25 mouse cellular contexts compared by ENCODE assay signal in genomic region chr9:97950378-97951006, GRCm38 (mm10).
DNase-seq lines count a peak whose midpoint lies in the region; ATAC-seq and TF ChIP-seq lines count a peak whose summit lies in the region.
"Had no signal": no experiment of that assay in that cellular context is flagged by ENCODE, and none has a peak within 500 bp of the region (broad histone marks: within the 10 kb centered on the region; RNA-seq: fewer than 3 reads in every experiment).

No protein-coding gene starts in this region.

- WGBS in embryonic facial prominence, embryonic 14.5 days = 90% methylated on average over 6 of the region's 6 CpGs
- 94% methylated on average over 6 of the region's 6 CpGs for WGBS in embryonic facial prominence, embryonic 10.5 days
- WGBS in neural tube, embryonic 13.5 days = 53% methylated on average over 6 of the region's 6 CpGs
- 31% methylated on average over 6 of the region's 6 CpGs for WGBS in neural tube, embryonic 15.5 days
- WGBS in liver, postnatal 0 days (ENCODE audit: insufficient replicate concordance) = 76% methylated on average over 6 of the region's 6 CpGs

- no peak for TF ChIP-seq CTCF in liver, postnatal 0 days (IDR thresholded peaks at IDR 0.05; ENCODE audit: low read depth)

- H3K4me3 ChIP-seq in embryonic facial prominence, embryonic 14.5 days (ENCODE audit: low read depth, low read length) = no peak overlapping the region
- no peak overlapping the region for H3K4me3 ChIP-seq in embryonic facial prominence, embryonic 10.5 days
- H3K4me3 ChIP-seq in neural tube, embryonic 13.5 days = no peak overlapping the region
- no peak overlapping the region for H3K4me3 ChIP-seq in neural tube, embryonic 15.5 days (replicated peaks)
- no peak overlapping the region for H3K4me3 ChIP-seq in liver, postnatal 0 days (ENCODE audit: low read depth, low read length)
- H3K4me3 ChIP-seq: embryonic facial prominence, embryonic 13.5 days; forebrain, embryonic 10.5 days; forebrain, embryonic 12.5 days had no signal

- no peak overlapping the region for H3K4me2 ChIP-seq in embryonic facial prominence, embryonic 14.5 days (ENCODE audit: low read depth, low read length)
- H3K4me2 ChIP-seq in neural tube, embryonic 13.5 days = no peak overlapping the region
- H3K4me2 ChIP-seq in neural tube, embryonic 15.5 days = no peak overlapping the region
- no peak overlapping the region for H3K4me2 ChIP-seq in liver, postnatal 0 days (ENCODE audit: low read depth, low read length)
- H3K4me2 ChIP-seq: embryonic facial prominence, embryonic 13.5 days; forebrain, embryonic 12.5 days had no signal

- no peak overlapping the region for H3K27ac ChIP-seq in embryonic facial prominence, embryonic 14.5 days (replicated peaks; ENCODE audit: low read depth, low read length)
- H3K27ac ChIP-seq in embryonic facial prominence, embryonic 10.5 days (replicated peaks) = no peak overlapping the region
- no peak overlapping the region for H3K27ac ChIP-seq in neural tube, embryonic 13.5 days (replicated peaks)
- H3K27ac ChIP-seq in neural tube, embryonic 15.5 days (replicated peaks) = peak overlapping the region; percentile 37
- no peak overlapping the region for H3K27ac ChIP-seq in liver, postnatal 0 days (ENCODE audit: low read depth)
- H3K27ac ChIP-seq: embryonic facial prominence, embryonic 13.5 days; forebrain, embryonic 10.5 days; forebrain, embryonic 12.5 days had no signal

- H3K9me3 ChIP-seq in embryonic facial prominence, embryonic 14.5 days (ENCODE audit: control insufficient read depth, low read length) = no peaks in the 10 kb centered on the region
- H3K9me3 ChIP-seq in embryonic facial prominence, embryonic 10.5 days = no peaks in the 10 kb centered on the region
- no peaks in the 10 kb centered on the region for H3K9me3 ChIP-seq in neural tube, embryonic 13.5 days
- no peaks in the 10 kb centered on the region for H3K9me3 ChIP-seq in neural tube, embryonic 15.5 days (replicated peaks)
- H3K9me3 ChIP-seq in liver, postnatal 0 days (ENCODE audit: low read length) = 0 out of 2 replicates have a peak, but pooled peaks cover 2% of the 10 kb centered on the region
- H3K9me3 ChIP-seq: embryonic facial prominence, embryonic 13.5 days; forebrain, embryonic 10.5 days; forebrain, embryonic 12.5 days had no signal

- no peaks in the 10 kb centered on the region for H3K4me1 ChIP-seq in embryonic facial prominence, embryonic 14.5 days (ENCODE audit: control insufficient read depth, insufficient read depth, low read length)
- no peaks in the 10 kb centered on the region for H3K4me1 ChIP-seq in embryonic facial prominence, embryonic 10.5 days
- H3K4me1 ChIP-seq in neural tube, embryonic 13.5 days (replicated peaks) = peaks cover 13% of the 10 kb centered on the region
- peaks cover 18% of the 10 kb centered on the region for H3K4me1 ChIP-seq in neural tube, embryonic 15.5 days
- no peaks in the 10 kb centered on the region for H3K4me1 ChIP-seq in liver, postnatal 0 days (ENCODE audit: insufficient read depth)
- H3K4me1 ChIP-seq: embryonic facial prominence, embryonic 13.5 days; forebrain, embryonic 10.5 days; forebrain, embryonic 12.5 days had no signal

- no peak overlapping the region for H3K9ac ChIP-seq in embryonic facial prominence, embryonic 14.5 days (ENCODE audit: low read depth, low read length)
- H3K9ac ChIP-seq in neural tube, embryonic 13.5 days = no peak overlapping the region
- no peak overlapping the region for H3K9ac ChIP-seq in neural tube, embryonic 15.5 days (replicated peaks)
- no peak overlapping the region for H3K9ac ChIP-seq in liver, postnatal 0 days (replicated peaks)
- H3K9ac ChIP-seq: embryonic facial prominence, embryonic 13.5 days; forebrain, embryonic 12.5 days had no signal

- H3K36me3 ChIP-seq in embryonic facial prominence, embryonic 14.5 days (ENCODE audit: control insufficient read depth, insufficient read depth, low read length) = no peaks in the 10 kb centered on the region
- H3K36me3 ChIP-seq in embryonic facial prominence, embryonic 10.5 days (replicated peaks) = no peaks in the 10 kb centered on the region
- no peaks in the 10 kb centered on the region for H3K36me3 ChIP-seq in neural tube, embryonic 13.5 days
- H3K36me3 ChIP-seq in neural tube, embryonic 15.5 days = no peaks in the 10 kb centered on the region
- H3K36me3 ChIP-seq in liver, postnatal 0 days (replicated peaks; ENCODE audit: insufficient read depth, low read length) = no peaks in the 10 kb centered on the region
- H3K36me3 ChIP-seq: embryonic facial prominence, embryonic 13.5 days; forebrain, embryonic 10.5 days; forebrain, embryonic 12.5 days; G1E had no signal

- TF ChIP-seq EP300 in liver, postnatal 0 days (IDR thresholded peaks at IDR 0.05; ENCODE audit: low read depth) = no peak

- ATAC-seq in embryonic facial prominence, embryonic 14.5 days (ENCODE audit: low read depth) = peak; percentile 63; the same call in 1 of the 2 replicates
- ATAC-seq in neural tube, embryonic 13.5 days (ENCODE audit: low read depth) = 0 out of 2 replicates have a peak, but pooled peaks have one; percentile 52
- ATAC-seq in neural tube, embryonic 15.5 days (ENCODE audit: low FRiP score) = peak; percentile 43
- no peak for ATAC-seq in liver, postnatal 0 days
- ATAC-seq: activated CD4-positive, CD25-positive, alpha-beta regulatory T cell, adult 4 months; CD4-positive, CD25-positive, alpha-beta regulatory T cell, adult 4 months; forebrain, embryonic 14.5 days; forebrain, embryonic 16.5 days; Patski had no signal

- no peaks in the 10 kb centered on the region for H3K27me3 ChIP-seq in embryonic facial prominence, embryonic 14.5 days (replicated peaks; ENCODE audit: control insufficient read depth, insufficient read depth, low read length)
- H3K27me3 ChIP-seq in embryonic facial prominence, embryonic 10.5 days (replicated peaks; ENCODE audit: low read depth, poor library complexity, severe bottlenecking) = no peaks in the 10 kb centered on the region
- no peaks in the 10 kb centered on the region for H3K27me3 ChIP-seq in neural tube, embryonic 13.5 days
- H3K27me3 ChIP-seq in neural tube, embryonic 15.5 days (replicated peaks) = no peaks in the 10 kb centered on the region
- no peaks in the 10 kb centered on the region for H3K27me3 ChIP-seq in liver, postnatal 0 days (ENCODE audit: insufficient read depth, low read length)
- H3K27me3 ChIP-seq: CH12.LX; embryonic facial prominence, embryonic 13.5 days; forebrain, embryonic 12.5 days; Patski had no signal

- no peak for DNase-seq in embryonic facial prominence, embryonic 14.5 days (ENCODE audit: low spot score)
- DNase-seq in embryonic facial prominence, embryonic 10.5 days (ENCODE audit: low spot score) = no peak
- no peak for DNase-seq in neural tube, embryonic 10.5 days (ENCODE audit: extremely low spot score, low spot score)
- no peak for DNase-seq in liver, postnatal 0 days
- DNase-seq: adrenal gland, adult 2 months; adrenal gland, postnatal 10 days; adrenal gland, postnatal 25 days; B cell, adult 2 months; cerebellum, adult 11-12 months; cerebellum, adult 2 months; cerebellum, adult 9-10 months; cerebellum, postnatal 10 days; cerebellum, postnatal 25 days had no signal
